Mouse (Mus musculus): ENCODE measurements around the gene Obox6. TPM values are rescaled to one million over a fixed set of nuclear protein-coding genes. Genes with fewer than 3 reads are reported as not detected.

Gene Obox6
- not detected in 2 replicates for polyA plus RNA-seq (2012)

- TF ChIP-seq GATA1 (IDR thresholded peaks at IDR 0.05; ENCODE audit: low read length) = no peak
Observed at GRCm38 (mm10) chr7:15839578-15839977, at the start of gene Obox6. Obox6 (minus strand) TSS chr7:15839678.

- no peak for TF ChIP-seq GATA1 (IDR thresholded peaks at IDR 0.05; ENCODE audit: low read length)
Observed at GRCm38 (mm10) chr7:15884127-15884526, 44.6 kb upstream of the Obox6 start.

GRCm38 (mm10) chr7:15882317-15882716, 42.8 kb upstream of the Obox6 start, which contains the start of gene Crxos:
Crxos (plus strand) TSS chr7:15882617.
- no peak for TF ChIP-seq GATA1 (IDR thresholded peaks at IDR 0.05; ENCODE audit: low read length)

GRCm38 (mm10) chr7:15881831-15882230, 42.4 kb upstream of the Obox6 start:
- no peak for TF ChIP-seq GATA1 (IDR thresholded peaks at IDR 0.05; ENCODE audit: low read length)

GRCm38 (mm10) chr7:15881388-15881787, 41.9 kb upstream of the Obox6 start:
- no peak for TF ChIP-seq GATA1 (IDR thresholded peaks at IDR 0.05; ENCODE audit: low read length)

GRCm38 (mm10) chr7:15879756-15880155, 40.3 kb upstream of the Obox6 start, which contains the start of gene Crx:
Crx (minus strand) TSS chr7:15879968.
- no peak for TF ChIP-seq GATA1 (IDR thresholded peaks at IDR 0.05; ENCODE audit: low read length)

- TF ChIP-seq GATA1 (IDR thresholded peaks at IDR 0.05; ENCODE audit: low read length) = no peak
Observed at GRCm38 (mm10) chr7:15864104-15864503, 24.6 kb upstream of the Obox6 start.

GRCm38 (mm10) chr7:15859657-15860056, 20.2 kb upstream of the Obox6 start:
- no peak for TF ChIP-seq GATA1 (IDR thresholded peaks at IDR 0.05; ENCODE audit: low read length)

Other genes starting within 250 kb of the Obox6 start
- gene Obox3, start 199.8 kb downstream of the Obox6 start, polyA plus RNA-seq (2012) = not detected in 2 replicates
- not detected in 2 replicates for gene Obox5, start 89.5 kb downstream of the Obox6 start, polyA plus RNA-seq (2012)
- not detected in 2 replicates for gene Crx, start 40.3 kb upstream of the Obox6 start, polyA plus RNA-seq (2012)
- gene Crxos, start 42.9 kb upstream of the Obox6 start, polyA plus RNA-seq (2012) = not detected in 2 replicates
- gene Selenow, start 82.7 kb upstream of the Obox6 start, polyA plus RNA-seq (2012) = 1,588 and 1,768 TPM in 2 replicates
- gene Nop53, start 106.4 kb upstream of the Obox6 start, polyA plus RNA-seq (2012) = 874 and 894 TPM in 2 replicates
- gene Ehd2, start 127.9 kb upstream of the Obox6 start, polyA plus RNA-seq (2012) = 0.31 and 0.33 TPM in 2 replicates
- 82.3 and 97.4 TPM in 2 replicates for gene Bicra, start 208.2 kb upstream of the Obox6 start, polyA plus RNA-seq (2012)
- gene Zfp541, start 222.1 kb upstream of the Obox6 start, polyA plus RNA-seq (2012) = 0.01 TPM in 1 of 2 replicates, not detected in the other